Mouse (Mus musculus): ENCODE measurements at regions not wholly inside any gene's neighbourhood (a gene's known extent, or its start where the extent isn't known, plus 50 kb on each side); places are given as distances from the start of the nearest gene placed in this dataset.

- TF ChIP-seq CTCF (IDR thresholded peaks at IDR 0.05; ENCODE audit: borderline replicate concordance, extremely low read depth, insufficient read depth, insufficient read length) (no peak), POLR2A (IDR thresholded peaks at IDR 0.05; ENCODE audit: borderline replicate concordance, extremely low read depth, insufficient read depth, insufficient read length, poor library complexity, severe bottlenecking) (no peak)
These were observed 495.9 kb upstream of the Gm10131 start for GRCm38 (mm10) chr8:34607426-34607825.

Measured in brain, embryonic 14.5 days (tissue).